In the genomic region with DNA sequence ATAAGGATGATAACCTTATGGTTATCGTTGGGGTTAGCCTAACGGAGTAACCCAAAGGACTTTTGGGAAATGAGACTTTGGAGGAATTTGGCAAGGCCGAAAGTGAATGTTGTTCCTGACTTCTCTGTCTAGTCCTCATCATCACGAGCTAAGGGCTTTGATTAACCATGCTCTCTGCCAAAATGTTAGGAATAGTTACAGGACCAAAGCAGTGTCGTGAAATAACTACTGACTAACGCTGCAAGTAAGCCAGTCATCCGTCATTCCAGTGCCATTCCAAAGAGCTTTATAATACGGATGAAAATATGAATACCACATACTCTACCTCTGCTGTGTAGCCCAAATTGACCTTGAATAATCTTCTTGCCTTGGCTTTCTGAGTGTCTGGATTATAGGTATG, we compare ENCODE assay signal across 24 mouse cellular contexts. TPM values are rescaled to one million over a fixed set of nuclear protein-coding genes. Genes with fewer than 3 reads are reported as not detected.
"Had no signal": no experiment of that assay in that cellular context is flagged by ENCODE, and none has a peak within 500 bp of the region (broad histone marks: within the 10 kb centered on the region; RNA-seq: fewer than 3 reads in every experiment).

No protein-coding gene starts in this region.

- H3K27ac ChIP-seq: neural tube, embryonic 15.5 days; stomach, embryonic 15.5 days; stomach, postnatal 0 days had no signal

- DNase-seq: retina, postnatal 1 day; right cerebral cortex, adult 18-20 months; right cerebral cortex, postnatal 14 days; right cerebral cortex, postnatal 25 days; right cerebral cortex, postnatal 4 days; spleen, adult 18-20 months; thymus, adult 18-20 months; thymus, adult 2 months; thymus, postnatal 14 days; thymus, postnatal 25 days; thymus, postnatal 36 days; thymus, postnatal 4 days had no signal

- H3K27me3 ChIP-seq: neural tube, embryonic 15.5 days; stomach, embryonic 15.5 days had no signal

- H3K4me3 ChIP-seq: neural tube, embryonic 15.5 days; stomach, embryonic 15.5 days had no signal

- H3K4me2 ChIP-seq: neural tube, embryonic 15.5 days; stomach, embryonic 15.5 days had no signal

- H3K4me1 ChIP-seq: neural tube, embryonic 15.5 days; stomach, embryonic 15.5 days had no signal

- H3K9ac ChIP-seq: neural tube, embryonic 15.5 days; stomach, embryonic 15.5 days had no signal

- H3K9me3 ChIP-seq: neural tube, embryonic 15.5 days; stomach, embryonic 15.5 days had no signal

- H3K36me3 ChIP-seq: neural tube, embryonic 15.5 days; stomach, embryonic 15.5 days had no signal

RNA-seq across cellular contexts. Expression of a gene that starts 3.9 kb away (rescaled TPM):
- total RNA-seq: neutrophil, adult 5-6 weeks had no signal
- polyA plus RNA-seq: neural tube, embryonic 14.5 days; neural tube, embryonic 15.5 days; small intestine, adult 2 months; spleen, adult 2 months; stomach, embryonic 14.5 days; stomach, embryonic 15.5 days; stomach, embryonic 16.5 days; stomach, postnatal 0 days; testis, adult 2 months; thymus, adult 2 months; thymus, postnatal 0 days; urinary bladder, adult 2 months had no signal

RNA-seq across cellular contexts. Expression of a gene that starts 20.9 kb away (rescaled TPM):
- total RNA-seq: neutrophil, adult 5-6 weeks had no signal
- polyA plus RNA-seq: neural tube, embryonic 15.5 days; small intestine, adult 2 months; spleen, adult 2 months; stomach, embryonic 14.5 days; stomach, embryonic 15.5 days; stomach, embryonic 16.5 days; stomach, postnatal 0 days; thymus, postnatal 0 days; urinary bladder, adult 2 months had no signal
